Mouse (Mus musculus): ENCODE data around the gene Coq10b. TPM values are rescaled to one million over a fixed set of nuclear protein-coding genes. Genes with fewer than 3 reads are reported as not detected.

Gene Coq10b
- polyA plus RNA-seq, 1 experiment: 21.0 TPM

GRCm38 (mm10) chr1:55039944-55040343 lies 12.6 kb upstream of the Coq10b start:
- Histone ChIP-seq H3K4me3 (ENCODE audit: insufficient read depth, poor library complexity, severe bottlenecking) (no peak overlapping the region), H3K79me2 (ENCODE audit: control insufficient read depth, insufficient read depth) (no peaks in the 10 kb centered on the region), H3ac (ENCODE audit: control insufficient read depth, insufficient read length, low read depth) (no peak overlapping the region), H3K79me3 (ENCODE audit: low read depth) (no peaks in the 10 kb centered on the region), H3K27me3 (ENCODE audit: control insufficient read depth, insufficient read depth, insufficient read length) (no peaks in the 10 kb centered on the region), H3K36me3 (ENCODE audit: control insufficient read depth, insufficient read depth) (no peaks in the 10 kb centered on the region)
- TF ChIP-seq USF1 (IDR thresholded peaks at IDR 0.05; ENCODE audit: low read depth) (no peak), MYOD1 (IDR thresholded peaks at IDR 0.05; ENCODE audit: control insufficient read depth, insufficient read length, low read depth) (no peak), CTCF (IDR thresholded peaks at IDR 0.05; ENCODE audit: control insufficient read depth, insufficient read depth, insufficient read length) (no peak), CEBPB (IDR thresholded peaks at IDR 0.05; ENCODE audit: low read depth) (no peak), MYOG (IDR thresholded peaks at IDR 0.05; ENCODE audit: control insufficient read depth, extremely low read depth, insufficient read length) (no peak), FOSL1 (IDR thresholded peaks at IDR 0.05; ENCODE audit: insufficient read depth, low read length, poor library complexity, severe bottlenecking) (no peak), MAX (IDR thresholded peaks at IDR 0.05) (no peak)

- TF ChIP-seq MAX (IDR thresholded peaks at IDR 0.05) (no peak), MYOG (IDR thresholded peaks at IDR 0.05; ENCODE audit: control insufficient read depth, extremely low read depth, insufficient read length) (no peak), CEBPB (IDR thresholded peaks at IDR 0.05; ENCODE audit: low read depth) (no peak), USF1 (IDR thresholded peaks at IDR 0.05; ENCODE audit: low read depth) (no peak), MYOD1 (IDR thresholded peaks at IDR 0.05; ENCODE audit: control insufficient read depth, insufficient read length, low read depth) (no peak), FOSL1 (IDR thresholded peaks at IDR 0.05; ENCODE audit: insufficient read depth, low read length, poor library complexity, severe bottlenecking) (no peak), CTCF (IDR thresholded peaks at IDR 0.05; ENCODE audit: control insufficient read depth, insufficient read depth, insufficient read length) (no peak)
- Histone ChIP-seq H3ac (ENCODE audit: control insufficient read depth, insufficient read length, low read depth) (no peak overlapping the region), H3K4me3 (ENCODE audit: insufficient read depth, poor library complexity, severe bottlenecking) (no peak overlapping the region), H3K27me3 (ENCODE audit: control insufficient read depth, insufficient read depth, insufficient read length) (peaks cover 3% of the 10 kb centered on the region), H3K36me3 (ENCODE audit: control insufficient read depth, insufficient read depth) (no peaks in the 10 kb centered on the region), H3K79me3 (ENCODE audit: low read depth) (no peaks in the 10 kb centered on the region), H3K79me2 (ENCODE audit: control insufficient read depth, insufficient read depth) (no peaks in the 10 kb centered on the region)
These were observed 10.9 kb upstream of the Coq10b start for GRCm38 (mm10) chr1:55041691-55042090.

GRCm38 (mm10) chr1:55042246-55042645 lies 10.3 kb upstream of the Coq10b start:
- Histone ChIP-seq H3K36me3 (ENCODE audit: control insufficient read depth, insufficient read depth) (no peaks in the 10 kb centered on the region), H3ac (ENCODE audit: control insufficient read depth, insufficient read length, low read depth) (no peak overlapping the region), H3K79me3 (ENCODE audit: low read depth) (no peaks in the 10 kb centered on the region), H3K27me3 (ENCODE audit: control insufficient read depth, insufficient read depth, insufficient read length) (peaks cover 3% of the 10 kb centered on the region), H3K79me2 (ENCODE audit: control insufficient read depth, insufficient read depth) (no peaks in the 10 kb centered on the region), H3K4me3 (ENCODE audit: insufficient read depth, poor library complexity, severe bottlenecking) (no peak overlapping the region)
- TF ChIP-seq FOSL1 (IDR thresholded peaks at IDR 0.05; ENCODE audit: insufficient read depth, low read length, poor library complexity, severe bottlenecking): no peak
- no peak for TF ChIP-seq MYOG (IDR thresholded peaks at IDR 0.05; ENCODE audit: control insufficient read depth, extremely low read depth, insufficient read length)
- no peak for TF ChIP-seq MYOD1 (IDR thresholded peaks at IDR 0.05; ENCODE audit: control insufficient read depth, insufficient read length, low read depth)
- TF ChIP-seq CEBPB (IDR thresholded peaks at IDR 0.05; ENCODE audit: low read depth): no peak
- TF ChIP-seq CTCF (IDR thresholded peaks at IDR 0.05; ENCODE audit: control insufficient read depth, insufficient read depth, insufficient read length): no peak

GRCm38 (mm10) chr1:55043164-55043563 lies 9.4 kb upstream of the Coq10b start:
- no peaks in the 10 kb centered on the region for H3K79me3 ChIP-seq (ENCODE audit: low read depth)
- H3K36me3 ChIP-seq (ENCODE audit: control insufficient read depth, insufficient read depth): no peaks in the 10 kb centered on the region
- peaks cover 3% of the 10 kb centered on the region for H3K27me3 ChIP-seq (ENCODE audit: control insufficient read depth, insufficient read depth, insufficient read length)
- no peak overlapping the region for H3ac ChIP-seq (ENCODE audit: control insufficient read depth, insufficient read length, low read depth)
- no peak for TF ChIP-seq MAX (IDR thresholded peaks at IDR 0.05)
- TF ChIP-seq MYOG (IDR thresholded peaks at IDR 0.05; ENCODE audit: control insufficient read depth, extremely low read depth, insufficient read length): no peak
- no peak for TF ChIP-seq CTCF (IDR thresholded peaks at IDR 0.05; ENCODE audit: control insufficient read depth, insufficient read depth, insufficient read length)
- TF ChIP-seq MYOD1 (IDR thresholded peaks at IDR 0.05; ENCODE audit: control insufficient read depth, insufficient read length, low read depth): no peak
- TF ChIP-seq USF1 (IDR thresholded peaks at IDR 0.05; ENCODE audit: low read depth): no peak
- no peak for TF ChIP-seq FOSL1 (IDR thresholded peaks at IDR 0.05; ENCODE audit: insufficient read depth, low read length, poor library complexity, severe bottlenecking)
- TF ChIP-seq CEBPB (IDR thresholded peaks at IDR 0.05; ENCODE audit: low read depth): no peak
- H3K79me2 ChIP-seq (ENCODE audit: control insufficient read depth, insufficient read depth): no peaks in the 10 kb centered on the region
- no peak overlapping the region for H3K4me3 ChIP-seq (ENCODE audit: insufficient read depth, poor library complexity, severe bottlenecking)

GRCm38 (mm10) chr1:55048841-55049587 lies 3.6 kb upstream of the Coq10b start:
- Histone ChIP-seq H3K79me2 (ENCODE audit: control insufficient read depth, insufficient read depth) (peaks cover 11% of the 10 kb centered on the region), H3K27me3 (ENCODE audit: control insufficient read depth, insufficient read depth, insufficient read length) (peaks cover 3% of the 10 kb centered on the region), H3K36me3 (ENCODE audit: control insufficient read depth, insufficient read depth) (no peaks in the 10 kb centered on the region), H3ac (ENCODE audit: control insufficient read depth, insufficient read length, low read depth) (no peak overlapping the region), H3K79me3 (ENCODE audit: low read depth) (peaks cover 10% of the 10 kb centered on the region), H3K4me3 (ENCODE audit: insufficient read depth, poor library complexity, severe bottlenecking) (no peak overlapping the region)
- TF ChIP-seq USF1 (IDR thresholded peaks at IDR 0.05; ENCODE audit: low read depth): no peak
- TF ChIP-seq CTCF (IDR thresholded peaks at IDR 0.05; ENCODE audit: control insufficient read depth, insufficient read depth, insufficient read length): no peak
- no peak for TF ChIP-seq MAX (IDR thresholded peaks at IDR 0.05)

- no peak for TF ChIP-seq FOSL1 (IDR thresholded peaks at IDR 0.05; ENCODE audit: insufficient read depth, low read length, poor library complexity, severe bottlenecking)
- TF ChIP-seq MAX (IDR thresholded peaks at IDR 0.05): no peak
- no peak for TF ChIP-seq MYOG (IDR thresholded peaks at IDR 0.05; ENCODE audit: control insufficient read depth, extremely low read depth, insufficient read length)
- H3ac ChIP-seq (ENCODE audit: control insufficient read depth, insufficient read length, low read depth): no peak overlapping the region
- no peak overlapping the region for H3K4me3 ChIP-seq (ENCODE audit: insufficient read depth, poor library complexity, severe bottlenecking)
These were observed 899 bp upstream of the Coq10b start for GRCm38 (mm10) chr1:55051671-55052070.

More at GRCm38 (mm10) chr1:55051671-55052070, 899 bp upstream of the Coq10b start:
- H3K27me3 ChIP-seq (ENCODE audit: control insufficient read depth, insufficient read depth, insufficient read length): no peaks in the 10 kb centered on the region
- peaks cover 37% of the 10 kb centered on the region for H3K79me2 ChIP-seq (ENCODE audit: control insufficient read depth, insufficient read depth)
- H3K36me3 ChIP-seq (ENCODE audit: control insufficient read depth, insufficient read depth): peaks cover 25% of the 10 kb centered on the region
- H3K79me3 ChIP-seq (ENCODE audit: low read depth): peaks cover 36% of the 10 kb centered on the region

Measured in C2C12 (cell line).